Mouse (Mus musculus) skeletal muscle tissue, postnatal 0 days (tissue): ENCODE results near the gene Ablim2. TPM values are rescaled to one million over a fixed set of nuclear protein-coding genes. Genes with fewer than 3 reads are reported as not detected.

ENCODE experiments used
- polyA plus RNA-seq: library from polyadenylated mRNA; unstranded; fragments of >200 nt; fragmentation: Nextera tagmentation; extraction: Ambion mirVana; gene quantifications from 2 replicates; pipeline ENCODE4 v1.2.1, GENCODE M21; 2015

The Ablim2 gene
- polyA plus RNA-seq: 25.2 and 28.9 TPM in 2 replicates

GRCm38 (mm10) chr5:35757639-35758001 lies at the start of gene Ablim2:
Gene Ablim2, plus strand, starts transcription at chr5:35757880.

GRCm38 (mm10) chr5:35739536-35740278 lies 18.0 kb upstream of the Ablim2 start, which contains the start of gene Sh3tc1:
Gene Sh3tc1, minus strand, starts transcription at chr5:35739987.

DNA sequence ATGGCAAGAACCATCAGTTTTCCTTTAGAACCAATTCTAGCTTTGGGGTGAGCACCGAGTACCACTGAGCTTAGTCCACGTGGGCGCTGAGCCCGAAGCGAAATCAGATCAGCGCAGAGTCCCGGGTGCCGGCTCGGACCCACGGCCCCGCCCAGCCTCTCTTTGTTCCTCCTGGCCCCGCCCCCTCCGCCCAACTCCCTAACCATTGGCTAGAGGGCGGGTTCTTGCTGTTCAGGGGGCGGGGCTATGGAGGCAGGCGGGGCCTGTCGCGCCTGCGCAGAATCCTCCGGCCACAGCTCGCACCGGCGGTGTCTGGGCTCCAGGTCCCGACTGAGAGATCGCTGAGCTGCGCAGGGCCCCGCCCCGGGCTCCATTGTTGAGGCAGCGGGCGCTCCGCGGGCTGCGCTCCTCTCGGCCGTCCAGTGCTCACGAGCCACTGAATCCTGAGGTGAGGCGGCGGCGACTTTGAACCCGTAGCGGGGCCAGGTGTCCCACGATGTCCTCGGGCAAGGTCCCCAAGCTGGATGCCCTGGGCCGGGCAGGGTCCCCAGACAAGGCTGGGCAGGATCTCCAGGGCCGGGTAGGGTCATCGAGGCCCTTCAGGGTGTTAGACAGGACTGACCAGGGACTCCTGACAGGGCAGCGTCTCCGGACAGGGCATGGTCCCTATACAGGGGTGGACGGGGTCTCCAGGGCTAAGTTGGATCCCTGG lies 135.6 kb downstream of the Ablim2 start, which contains the start of gene Afap1:
Gene Afap1, plus strand, starts transcription at position 227 of the 712 bp plus-strand sequence.

Other genes starting within 250 kb of the Ablim2 start
- gene Cpz, start 232.2 kb upstream of the Ablim2 start, polyA plus RNA-seq: 7.7 and 21.5 TPM in 2 replicates
- 1.9 and 2.4 TPM in 2 replicates for gene Trmt44, start 182.8 kb upstream of the Ablim2 start, polyA plus RNA-seq
- gene Acox3, start 174.8 kb upstream of the Ablim2 start, polyA plus RNA-seq: 6.0 and 6.6 TPM in 2 replicates
- 60.7 and 91.4 TPM in 2 replicates for gene Htra3, start 78.1 kb upstream of the Ablim2 start, polyA plus RNA-seq
- 4.1 and 4.6 TPM in 2 replicates for gene Sh3tc1, start 17.9 kb upstream of the Ablim2 start, polyA plus RNA-seq
- 12.8 and 15.3 TPM in 2 replicates for gene Afap1, start 135.4 kb downstream of the Ablim2 start, polyA plus RNA-seq